Comparison of ENCODE assay signal across 13 mouse cellular contexts in the genomic region with DNA sequence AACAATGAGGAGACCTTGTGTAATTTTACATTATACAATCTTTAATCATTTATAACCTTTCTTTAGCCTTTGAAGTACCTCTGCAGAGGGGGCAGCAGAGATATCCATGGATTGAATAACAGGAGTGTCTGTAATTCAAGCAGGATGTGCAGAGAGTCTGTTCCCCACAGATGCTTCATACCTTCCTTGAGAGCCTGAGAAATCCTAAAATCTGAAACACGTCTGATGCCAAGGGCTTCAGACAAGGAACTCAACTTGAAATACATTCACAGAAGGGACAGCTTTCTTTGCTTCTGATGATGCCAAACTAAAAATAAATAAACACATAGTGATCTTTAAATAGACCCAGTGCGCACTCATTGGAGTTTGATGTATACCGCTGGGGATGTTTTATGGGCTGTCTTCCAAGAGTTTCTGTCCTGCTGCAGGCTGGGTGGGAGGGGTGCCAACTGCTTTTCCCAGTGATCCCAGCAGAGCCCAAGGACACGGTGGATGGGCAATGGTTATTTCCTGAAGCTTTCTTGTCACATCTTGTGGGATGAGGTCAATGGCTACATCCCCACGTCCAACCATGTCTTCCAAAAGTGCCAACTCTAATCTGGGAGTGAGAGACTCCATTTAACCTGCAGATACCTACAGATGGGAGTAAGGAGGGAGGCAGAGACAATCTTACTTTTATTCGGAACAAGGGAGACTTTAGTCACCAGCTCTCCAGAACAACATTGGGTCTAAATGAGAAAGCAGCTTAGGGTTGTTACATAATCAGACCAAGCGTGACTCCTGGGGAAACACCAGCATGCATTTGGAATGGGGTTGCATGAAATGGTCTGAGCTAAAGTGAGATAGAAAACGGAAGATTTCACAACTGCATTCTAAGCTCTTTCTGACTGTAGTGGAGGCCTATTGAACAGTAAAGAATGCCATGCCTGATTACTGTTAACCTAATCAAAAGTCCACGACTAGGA.
DNase-seq lines count a peak whose midpoint lies in the region; ATAC-seq lines count a peak whose summit lies in the region.
"Had no signal": no experiment of that assay in that cellular context is flagged by ENCODE, and none has a peak within 500 bp of the region (broad histone marks: within the 10 kb centered on the region; RNA-seq: fewer than 3 reads in every experiment).

No protein-coding gene starts in this region.

- no peak overlapping the region for H3K9ac ChIP-seq in lung, embryonic 15.5 days
- H3K9ac ChIP-seq: forebrain, postnatal 0 days; limb, embryonic 13.5 days; midbrain, embryonic 12.5 days had no signal

- no peak overlapping the region for H3K4me3 ChIP-seq in lung, embryonic 15.5 days
- H3K4me3 ChIP-seq: limb, embryonic 13.5 days; midbrain, embryonic 12.5 days had no signal

- peak; percentile 22 to 23 for DNase-seq in frontal cortex, postnatal 36 days (ENCODE audit: low spot score in 2 of 2)
- no peak for DNase-seq in frontal cortex, postnatal 10 days (ENCODE audit: low spot score in 2 of 2)
- DNase-seq in lung, postnatal 36 days: no peak
- peak; percentile 29 for DNase-seq in fibroblast of lung, adult 2 months (ENCODE audit: low read depth)
- peak; percentile 54 for DNase-seq in lung, postnatal 10 days
- no peak for DNase-seq in layer of hippocampus, adult 9-10 months (ENCODE audit: low spot score)
- DNase-seq in spleen, adult 18-20 months: no peak
- DNase-seq: cerebellum, postnatal 36 days; forebrain, postnatal 0 days; kidney, adult 18-20 months had no signal

- no peaks in the 10 kb centered on the region for H3K27me3 ChIP-seq in lung, embryonic 15.5 days
- H3K27me3 ChIP-seq: limb, embryonic 13.5 days; midbrain, embryonic 12.5 days had no signal

- peaks cover 8% of the 10 kb centered on the region for H3K4me1 ChIP-seq in lung, embryonic 15.5 days
- H3K4me1 ChIP-seq: midbrain, embryonic 12.5 days had no signal

- no peak overlapping the region; the same call in 1 of the 2 replicates for H3K4me2 ChIP-seq in lung, embryonic 15.5 days
- H3K4me2 ChIP-seq: limb, embryonic 13.5 days; midbrain, embryonic 12.5 days had no signal

- H3K36me3 ChIP-seq in lung, embryonic 15.5 days: no peaks in the 10 kb centered on the region
- H3K36me3 ChIP-seq: limb, embryonic 13.5 days; midbrain, embryonic 12.5 days had no signal

- no peaks in the 10 kb centered on the region for H3K9me3 ChIP-seq in lung, embryonic 15.5 days
- H3K9me3 ChIP-seq: limb, embryonic 13.5 days; midbrain, embryonic 12.5 days had no signal

- peak; percentile 75; the same call in 1 of the 2 replicates for ATAC-seq in lung, embryonic 15.5 days (ENCODE audit: borderline replicate concordance, extremely low read depth, low FRiP score, low TSS enrichment)
- ATAC-seq: forebrain, postnatal 0 days had no signal

- no peak overlapping the region for H3K27ac ChIP-seq in lung, embryonic 15.5 days
- H3K27ac ChIP-seq: limb, embryonic 13.5 days; midbrain, embryonic 12.5 days had no signal

- WGBS in lung, embryonic 15.5 days: 52% methylated on average over 9 of the region's 9 CpGs

Comparison
In these comparisons a context has a peak if more than half of its experiments do, and no peak if none do; other contexts are left out.
1. DNase-seq: peak in frontal cortex, postnatal 36 days (2 of 2), fibroblast of lung, adult 2 months (single experiment) and lung, postnatal 10 days (single experiment); none in frontal cortex, postnatal 10 days (0 of 2), lung, postnatal 36 days (single experiment), layer of hippocampus, adult 9-10 months (single experiment) and spleen, adult 18-20 months (0 of 2).